Mouse (Mus musculus): ENCODE measurements at regions not wholly inside any gene's neighbourhood (a gene's known extent, or its start where the extent isn't known, plus 50 kb on each side); places are given as distances from the start of the nearest gene placed in this dataset.

DNA sequence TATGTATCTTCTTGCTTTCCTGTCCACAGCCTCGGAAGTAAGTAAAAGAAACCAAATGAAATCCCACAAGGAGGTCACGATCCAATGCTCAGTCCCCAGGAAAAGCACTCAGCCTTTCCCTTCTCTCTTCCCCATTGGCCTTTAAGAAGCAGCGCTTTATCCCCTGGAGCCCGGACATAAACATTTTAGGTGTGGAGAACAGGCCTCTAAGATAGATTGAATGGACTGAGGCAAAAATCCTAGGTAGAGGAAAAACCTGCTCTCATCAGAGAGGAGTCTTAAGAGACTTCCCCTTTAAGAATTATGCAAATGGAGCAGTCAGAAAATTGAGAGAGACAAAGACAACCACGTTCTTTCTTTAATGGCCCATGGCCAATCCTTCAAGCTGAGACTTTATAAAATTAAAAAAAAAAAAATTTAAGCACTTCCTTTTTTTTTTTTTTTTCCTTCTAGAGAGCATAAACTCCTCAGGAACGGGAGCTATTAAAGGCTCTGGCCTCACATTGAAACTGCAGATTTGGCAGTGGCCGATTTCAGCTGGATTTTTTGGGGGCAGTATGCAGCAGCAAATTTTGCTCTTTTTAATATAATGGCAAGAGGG, 1020.5 kb downstream of the 9330182O14Rik start:
- TF ChIP-seq CTCF (IDR thresholded peaks at IDR 0.05): no peak
- no peak for TF ChIP-seq EP300 (IDR thresholded peaks at IDR 0.05)
